In genomic region chr5:115835291-115835690, GRCm38 (mm10) we compare ENCODE assay signal across 12 mouse cellular contexts. TPM values are rescaled to one million over a fixed set of nuclear protein-coding genes. Genes with fewer than 3 reads are reported as not detected.
A peak's percentile ranks its signal among the peaks of the same experiment; 100 is the strongest.
DNase-seq lines count a peak whose midpoint lies in the region; ATAC-seq and TF ChIP-seq lines count a peak whose summit lies in the region.
"Had no signal": no experiment of that assay in that cellular context is flagged by ENCODE, and none has a peak within 500 bp of the region (broad histone marks: within the 10 kb centered on the region; RNA-seq: fewer than 3 reads in every experiment).

No protein-coding gene starts in this region.

- no peaks in the 10 kb centered on the region for H3K4me1 ChIP-seq in liver, postnatal 0 days (ENCODE audit: insufficient read depth)
- H3K4me1 ChIP-seq in bone marrow macrophage, adult 2 months (ENCODE audit: control insufficient read depth, insufficient read depth, low read length): no peaks in the 10 kb centered on the region
- H3K4me1 ChIP-seq in stomach, postnatal 0 days (replicated peaks; ENCODE audit: control insufficient read depth, insufficient read depth): no peaks in the 10 kb centered on the region
- no peaks in the 10 kb centered on the region for H3K4me1 ChIP-seq in hindbrain, embryonic 10.5 days (replicated peaks)
- H3K4me1 ChIP-seq: limb, embryonic 13.5 days; midbrain, embryonic 13.5 days had no signal

- no peak overlapping the region for H3K27ac ChIP-seq in gastrocnemius, adult 2 months
- H3K27ac ChIP-seq in liver, postnatal 0 days (ENCODE audit: low read depth): no peak overlapping the region
- no peak overlapping the region for H3K27ac ChIP-seq in bone marrow macrophage, adult 2 months (ENCODE audit: insufficient read depth, low read depth, low read length)
- H3K27ac ChIP-seq in stomach, postnatal 0 days (replicated peaks): no peak overlapping the region
- no peak overlapping the region for H3K27ac ChIP-seq in hindbrain, embryonic 10.5 days
- H3K27ac ChIP-seq: limb, embryonic 13.5 days; midbrain, embryonic 13.5 days had no signal

- intact Hi-C loops in gastrocnemius, adult 2 months (cut with DNase I): no loop called here
- intact Hi-C loops in gastrocnemius, postnatal 14 days (cut with DNase I; ENCODE audit: low total_unique reads): no loop called here

- ATAC-seq in liver, postnatal 0 days: no peak
- no peak for ATAC-seq in stomach, postnatal 0 days (ENCODE audit: low FRiP score, low TSS enrichment)
- ATAC-seq: forebrain, embryonic 16.5 days; midbrain, embryonic 13.5 days had no signal

- WGBS in liver, postnatal 0 days (ENCODE audit: insufficient replicate concordance): 52% methylated on average over 7 of the region's 7 CpGs
- WGBS in stomach, postnatal 0 days: 50% methylated on average over 7 of the region's 7 CpGs
- 67% methylated on average over 7 of the region's 7 CpGs for WGBS in hindbrain, embryonic 10.5 days

- no peaks in the 10 kb centered on the region for H3K36me3 ChIP-seq in liver, postnatal 0 days (replicated peaks; ENCODE audit: insufficient read depth, low read length)
- H3K36me3 ChIP-seq in stomach, postnatal 0 days (ENCODE audit: control insufficient read depth, insufficient read depth, low read length): no peaks in the 10 kb centered on the region
- H3K36me3 ChIP-seq in hindbrain, embryonic 10.5 days: no peaks in the 10 kb centered on the region
- H3K36me3 ChIP-seq: limb, embryonic 13.5 days; midbrain, embryonic 13.5 days had no signal

- peak; percentile 56 for TF ChIP-seq CTCF in gastrocnemius, adult 2 months (IDR thresholded peaks at IDR 0.05)
- TF ChIP-seq CTCF in liver, postnatal 0 days (IDR thresholded peaks at IDR 0.05; ENCODE audit: low read depth): peak; percentile 59
- peak; percentile 74 for TF ChIP-seq CTCF in bone marrow macrophage, adult 2 months (IDR thresholded peaks at IDR 0.05; ENCODE audit: low read depth, low read length)
- TF ChIP-seq CTCF in stomach, postnatal 0 days (IDR thresholded peaks at IDR 0.05; ENCODE audit: low read depth): peak; percentile 52

- TF ChIP-seq POLR2A in bone marrow macrophage, adult 2 months (IDR thresholded peaks at IDR 0.05; ENCODE audit: borderline replicate concordance, low read depth, low read length): no peak

- no peak overlapping the region for H3K9ac ChIP-seq in liver, postnatal 0 days (replicated peaks)
- no peak overlapping the region for H3K9ac ChIP-seq in stomach, postnatal 0 days (ENCODE audit: low read length)
- H3K9ac ChIP-seq: limb, embryonic 13.5 days; midbrain, embryonic 13.5 days had no signal

- H3K27me3 ChIP-seq in liver, postnatal 0 days (ENCODE audit: insufficient read depth, low read length): no peaks in the 10 kb centered on the region
- no peaks in the 10 kb centered on the region for H3K27me3 ChIP-seq in stomach, postnatal 0 days (ENCODE audit: control insufficient read depth, insufficient read depth, low read length)
- no peaks in the 10 kb centered on the region for H3K27me3 ChIP-seq in hindbrain, embryonic 10.5 days (ENCODE audit: insufficient read depth, poor library complexity, severe bottlenecking)
- H3K27me3 ChIP-seq: limb, embryonic 13.5 days; midbrain, embryonic 13.5 days had no signal

- no peak for TF ChIP-seq EP300 in liver, postnatal 0 days (IDR thresholded peaks at IDR 0.05; ENCODE audit: low read depth)
- no peak for TF ChIP-seq EP300 in stomach, postnatal 0 days (optimal IDR thresholded peaks at IDR 0.05)

- H3K4me2 ChIP-seq in liver, postnatal 0 days (ENCODE audit: low read depth, low read length): no peak overlapping the region
- H3K4me2 ChIP-seq in stomach, postnatal 0 days (replicated peaks; ENCODE audit: low read depth): no peak overlapping the region
- H3K4me2 ChIP-seq: limb, embryonic 13.5 days; midbrain, embryonic 13.5 days had no signal

- H3K9me3 ChIP-seq in liver, postnatal 0 days (ENCODE audit: low read length): no peaks in the 10 kb centered on the region; the same call in 1 of the 2 replicates
- no peaks in the 10 kb centered on the region for H3K9me3 ChIP-seq in stomach, postnatal 0 days (ENCODE audit: control insufficient read depth, low read length)
- 0 out of 2 replicates have a peak, but pooled peaks cover 3% of the 10 kb centered on the region for H3K9me3 ChIP-seq in hindbrain, embryonic 10.5 days
- H3K9me3 ChIP-seq: midbrain, embryonic 13.5 days had no signal

- H3K4me3 ChIP-seq in gastrocnemius, adult 2 months: no peak overlapping the region
- H3K4me3 ChIP-seq in liver, postnatal 0 days (ENCODE audit: low read depth, low read length): no peak overlapping the region
- H3K4me3 ChIP-seq in bone marrow macrophage, adult 2 months (ENCODE audit: insufficient read depth, low read length): no peak overlapping the region
- H3K4me3 ChIP-seq in stomach, postnatal 0 days (ENCODE audit: low read depth, low read length): no peak overlapping the region
- H3K4me3 ChIP-seq in hindbrain, embryonic 10.5 days: no peak overlapping the region
- H3K4me3 ChIP-seq: limb, embryonic 13.5 days; midbrain, embryonic 13.5 days had no signal

- no peak for DNase-seq in gastrocnemius, adult 2 months
- no peak for DNase-seq in gastrocnemius, postnatal 14 days
- DNase-seq in liver, postnatal 0 days: no peak
- DNase-seq in liver: no peak
- no peak for DNase-seq in stomach, postnatal 0 days (ENCODE audit: low spot score)
- DNase-seq in right cerebral cortex, postnatal 14 days: no peak
- DNase-seq in hindbrain, embryonic 10.5 days (ENCODE audit: low spot score): no peak
- DNase-seq: kidney, adult 8-10 months had no signal

RNA-seq across cellular contexts. Expression of gene Cit, which starts 9.8 kb away (rescaled TPM):
- under 1 TPM; 0.61 to 0.95 TPM for total RNA-seq in gastrocnemius, adult 2 months (2021)
- total RNA-seq in gastrocnemius, postnatal 14 days (2021): 1 to 10 TPM; 2.9 to 4.6 TPM
- 9.1 and 11.5 TPM in 2 replicates for polyA plus RNA-seq in liver, postnatal 0 days (2015; fragmentation: Nextera tagmentation; extraction: Ambion mirVana)
- 10.6 and 12.5 TPM in 2 replicates for polyA plus RNA-seq in bone marrow macrophage, adult 2 months (2012; ENCODE audit: insufficient read depth, insufficient read length, missing spikeins)
- polyA plus RNA-seq in stomach, postnatal 0 days (2015; fragmentation: Nextera tagmentation; extraction: Ambion mirVana): 4.1 and 5.4 TPM in 2 replicates
- 40.4 and 46.2 TPM in 2 replicates for polyA plus RNA-seq in hindbrain, embryonic 10.5 days (2016; fragmentation: Nextera tagmentation; extraction: Ambion mirVana)
